Mouse (Mus musculus) ZHBTc4 (cell line): ENCODE data around the gene Phospho2.
"Not testable (repeated sequence)": the region's sequence is repeated elsewhere in the genome, so short reads cannot be mapped to it uniquely, and the experiment has no call there.

Experiments
- DNase-seq: peaks from one replicate; pipeline ENCODE4 v3.0.0-alpha.2; 2011; ENCODE audit warnings: low read depth, low spot score

The Phospho2 gene

DNA sequence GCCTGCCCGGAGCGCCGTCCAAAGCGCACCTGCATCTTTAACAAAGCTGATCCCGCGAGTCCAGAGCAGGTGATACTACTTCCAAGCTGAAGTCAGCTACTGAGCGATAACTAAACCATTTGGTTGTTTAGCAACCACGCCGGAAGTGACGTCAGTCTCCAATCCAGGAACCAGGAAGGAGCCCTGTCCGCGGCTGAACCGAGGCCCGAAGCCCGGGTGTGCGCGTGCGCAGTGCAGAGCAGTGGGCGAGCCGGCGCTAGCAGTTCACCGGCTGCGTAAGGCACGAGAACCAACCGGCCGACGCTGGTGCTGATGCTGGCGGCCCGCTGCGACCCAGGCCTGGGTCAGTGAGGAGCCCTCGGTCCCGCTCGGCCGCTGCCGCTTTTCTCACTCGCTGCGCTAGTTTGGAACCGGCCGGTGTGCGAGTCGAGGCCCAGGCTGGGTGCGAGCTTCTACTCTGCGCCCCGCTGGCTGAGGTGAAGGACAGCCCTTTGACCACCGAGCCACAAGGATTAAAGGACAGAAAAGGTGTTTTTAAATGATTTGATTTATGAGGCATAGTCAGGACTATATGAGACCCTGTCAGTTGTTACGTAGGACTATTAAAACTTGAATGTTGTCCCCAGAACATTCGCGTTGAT, at the start of gene Phospho2, which contains the start of gene Ccdc173:
Phospho2 (plus strand) TSS at position 195 of the 641 bp plus-strand sequence.
Ccdc173 (minus strand) TSS at position 147 of the 641 bp plus-strand sequence.
- DNase-seq = peak; percentile 99

DNA sequence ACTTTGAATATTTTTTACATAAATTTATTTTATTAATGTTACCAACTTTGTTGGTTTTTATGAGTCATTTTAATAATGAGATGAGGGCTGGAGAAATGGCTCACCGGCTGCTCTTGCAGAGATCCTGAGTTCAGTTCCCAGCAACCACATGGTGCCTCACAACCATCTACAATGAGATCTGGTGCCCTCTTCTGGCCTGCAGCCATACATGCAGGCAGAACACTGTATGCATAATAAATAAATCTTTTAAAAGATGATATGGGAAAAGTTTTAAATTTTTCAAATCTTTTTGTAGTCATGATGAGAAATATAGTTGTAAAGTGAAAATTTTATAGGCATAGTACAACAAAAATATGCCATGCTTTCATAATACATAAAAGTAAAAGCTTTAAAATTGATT, 44.3 kb upstream of the Phospho2 start:
- peak; percentile 26 for DNase-seq

DNA sequence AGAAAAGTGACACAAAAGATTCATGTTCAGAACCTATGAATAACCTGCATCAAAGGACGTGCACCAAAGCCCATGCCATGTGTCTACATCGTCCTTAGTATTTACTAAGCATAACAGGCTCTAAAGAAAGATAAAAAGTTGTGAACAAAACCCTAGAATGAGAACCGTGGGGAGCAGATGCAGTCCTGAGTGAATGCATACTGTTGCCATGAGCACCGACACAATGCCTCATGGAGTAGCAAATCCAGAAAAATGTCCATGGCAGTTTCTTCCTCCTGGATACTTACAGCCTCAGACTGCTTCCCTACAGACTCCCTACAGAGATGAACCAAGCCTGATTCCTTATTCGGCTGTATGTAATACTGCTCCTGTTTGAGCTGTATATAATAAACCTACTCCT, 28.4 kb upstream of the Phospho2 start:
- no peak for DNase-seq

DNA sequence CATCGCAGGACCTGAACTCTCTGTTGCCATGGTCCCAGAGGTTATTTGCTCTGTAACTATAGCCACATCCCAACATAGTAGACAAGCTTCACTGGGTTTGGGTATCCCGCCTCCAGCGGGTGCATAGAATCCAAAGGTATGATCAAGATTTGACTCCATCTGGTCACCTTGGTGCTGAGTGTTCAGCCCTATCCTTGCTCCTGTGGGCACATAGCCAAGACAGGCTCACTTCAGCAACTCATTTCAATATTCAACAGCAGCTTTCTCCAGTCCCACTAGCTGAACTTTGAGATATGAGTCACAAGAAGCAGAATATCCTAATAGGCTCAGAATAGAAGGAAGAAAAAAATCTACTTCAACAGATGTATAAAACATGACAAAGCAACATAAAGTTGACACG, 26.1 kb upstream of the Phospho2 start:
- DNase-seq = no peak

DNA sequence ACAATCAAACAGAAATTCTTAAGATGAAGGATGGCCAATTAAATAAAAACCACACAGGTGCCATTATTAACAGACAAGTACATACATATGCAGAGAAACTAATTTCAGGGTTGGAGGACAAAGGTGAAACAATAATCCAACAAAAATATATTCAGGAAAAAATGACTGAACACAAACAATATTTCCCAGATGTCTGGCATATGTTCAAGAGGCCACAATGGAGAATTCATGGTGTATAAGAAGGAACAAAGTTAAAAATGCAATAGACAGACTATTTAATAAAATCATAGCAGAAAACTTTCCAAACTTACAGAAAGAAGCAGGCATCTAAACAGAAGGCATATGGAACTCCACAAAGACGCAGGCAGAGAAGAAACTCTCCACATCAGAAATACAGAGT, 24.7 kb upstream of the Phospho2 start:
- no peak for DNase-seq

DNA sequence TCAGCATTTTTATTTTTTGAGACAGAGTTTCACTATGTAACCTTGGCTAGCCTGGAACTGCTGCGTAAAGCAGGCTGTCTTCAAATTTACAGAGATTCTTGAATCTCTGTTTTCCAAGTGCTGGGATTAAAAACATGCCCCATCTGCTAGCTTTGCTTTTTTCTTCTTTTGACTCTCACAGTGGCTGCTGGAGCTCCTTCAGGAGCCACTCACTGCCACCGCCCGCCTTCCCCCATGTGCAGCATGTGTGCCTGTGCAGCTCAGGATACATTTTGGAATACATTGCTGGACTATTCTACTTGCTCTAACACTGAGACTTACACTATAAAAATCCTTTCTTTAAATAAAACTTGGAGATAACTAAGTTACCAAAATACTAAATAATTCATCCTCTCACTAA, 16.1 kb upstream of the Phospho2 start:
- no peak for DNase-seq

DNA sequence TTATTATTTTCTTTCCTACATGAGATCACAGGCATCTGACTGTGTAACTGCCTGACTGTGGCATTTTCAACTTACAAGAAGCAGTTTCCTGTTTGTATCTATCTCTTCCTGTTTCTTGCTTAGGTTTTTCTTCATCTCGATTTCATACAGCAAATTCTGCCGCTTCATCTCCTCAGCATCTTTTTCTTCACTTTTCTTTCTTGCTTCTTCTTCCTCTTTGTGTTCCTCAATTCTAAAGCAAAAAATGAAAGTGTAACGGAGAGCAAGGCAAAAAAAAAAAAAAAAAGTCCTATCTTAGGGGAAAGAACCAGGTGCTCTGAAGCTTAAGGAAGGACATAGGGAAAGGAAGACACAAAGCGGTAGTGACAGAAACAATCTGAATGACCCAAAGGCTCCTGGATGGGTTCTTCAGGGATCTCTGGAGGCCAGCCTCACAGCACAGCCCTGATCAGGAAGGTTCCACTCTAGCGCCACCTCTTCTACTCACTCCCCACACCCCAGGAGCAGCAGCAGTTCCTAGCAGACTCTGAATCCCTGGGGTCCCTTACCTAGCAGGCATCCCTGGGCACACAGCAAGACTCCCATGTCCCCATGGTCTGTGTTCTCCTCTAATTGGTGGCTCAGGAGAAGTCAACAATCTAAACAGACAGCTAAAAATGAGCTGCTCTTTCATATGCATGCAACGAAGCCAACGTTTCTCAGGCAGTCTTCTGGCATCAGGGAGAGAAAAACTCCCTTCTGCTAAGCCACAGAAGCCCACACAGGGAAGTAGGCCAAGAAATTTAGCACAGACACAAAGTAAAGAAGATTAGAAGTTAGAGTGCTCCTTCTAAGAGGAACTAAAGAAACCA, 11.2 kb upstream of the Phospho2 start:
- DNase-seq = no peak

DNA sequence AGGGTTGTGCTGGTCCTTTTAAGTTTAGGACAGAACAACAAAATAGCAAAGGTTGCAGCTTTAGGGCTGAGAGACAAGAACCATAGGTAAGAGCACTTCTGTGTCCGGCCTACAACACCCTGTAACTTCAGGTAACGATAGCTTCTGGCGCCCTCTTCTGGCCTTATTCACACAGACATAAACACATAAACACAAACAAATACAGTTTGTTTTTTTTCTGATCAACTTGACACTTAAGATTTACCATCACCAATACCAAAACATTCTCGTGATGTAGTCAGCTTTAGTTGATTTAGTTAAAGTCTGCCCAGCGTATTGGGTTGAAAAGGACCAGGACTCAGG, 10.6 kb upstream of the Phospho2 start:
- peak; percentile 78 for DNase-seq

DNA sequence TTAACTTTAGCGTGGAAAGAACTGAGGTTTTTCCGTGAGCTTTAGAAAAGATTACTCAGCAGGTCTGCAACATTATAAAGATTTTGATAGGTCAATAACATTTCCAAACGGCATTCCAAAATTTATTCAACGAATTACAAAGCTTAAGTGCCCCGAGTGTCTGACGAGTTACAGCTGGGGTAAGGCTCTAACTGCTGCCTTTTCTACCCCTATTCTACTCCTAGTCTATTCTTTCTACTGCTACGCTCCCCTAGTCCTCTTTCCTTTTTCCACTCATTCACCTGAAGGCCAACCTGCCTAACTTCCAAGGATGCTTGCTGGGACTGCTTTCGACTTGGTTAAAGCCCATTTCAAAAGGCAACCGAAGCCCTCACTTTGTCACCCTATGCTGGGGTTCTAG, 449 bp upstream of the Phospho2 start:
- no peak for DNase-seq

DNA sequence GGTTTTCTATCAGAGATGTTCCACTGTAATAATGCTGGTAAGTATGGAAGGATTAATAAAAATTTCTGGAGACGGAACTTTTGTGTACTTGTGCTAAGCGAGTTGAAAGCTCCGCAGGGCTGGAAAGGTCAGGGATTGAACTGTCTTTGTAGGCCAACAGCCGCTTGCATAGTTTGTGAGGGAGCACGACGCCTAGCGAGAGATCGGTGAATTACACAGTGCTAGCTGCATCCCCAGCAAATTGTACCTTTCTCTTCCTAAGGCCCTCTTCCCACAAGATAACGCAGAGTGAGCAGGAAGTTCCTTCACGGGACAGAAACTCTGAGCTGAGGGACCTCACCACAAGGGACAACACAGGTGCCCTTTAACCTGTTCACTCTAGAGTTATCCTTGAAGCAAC, 862 bp downstream of the Phospho2 start:
- DNase-seq = peak; percentile 95

DNA sequence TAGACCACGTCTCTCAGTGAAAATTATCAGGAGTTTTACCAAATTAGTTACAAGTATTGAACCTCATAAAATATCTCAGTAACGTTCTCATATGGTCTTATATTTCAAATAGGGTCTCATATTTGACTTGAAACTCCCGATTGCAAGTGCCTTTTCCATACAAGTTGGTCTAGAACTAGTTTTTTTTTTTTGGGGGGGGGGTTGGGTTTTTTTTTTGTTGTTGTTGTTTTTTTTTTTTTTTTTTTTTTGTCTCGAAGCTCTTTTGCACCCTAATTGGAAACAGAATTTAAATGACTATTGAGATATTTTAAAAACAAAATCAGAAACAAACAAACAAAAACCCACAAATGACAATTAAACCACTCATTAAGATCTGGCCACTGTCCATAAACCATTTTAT, 1.3 kb downstream of the Phospho2 start:
- DNase-seq = no peak

DNA sequence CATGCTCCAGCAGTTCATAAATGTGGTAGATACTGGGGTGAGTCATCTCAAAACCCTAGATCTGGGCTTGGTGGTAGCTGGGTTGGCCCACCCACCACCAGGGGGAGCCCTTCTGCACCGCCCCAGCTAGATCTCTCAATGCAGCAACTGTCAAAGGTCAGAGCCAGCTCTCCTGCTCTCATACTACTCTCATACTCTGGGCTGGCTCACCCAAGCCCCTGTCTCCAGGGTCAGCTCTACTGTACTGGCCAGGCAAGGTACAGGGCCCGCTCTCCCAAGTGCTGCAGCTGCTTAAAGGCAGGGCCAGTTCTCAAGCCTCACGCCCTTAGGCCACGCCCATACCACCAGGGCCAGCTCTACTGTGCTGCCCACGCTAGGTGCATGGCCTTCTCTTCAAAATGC, 13.5 kb downstream of the Phospho2 start:
- peak; percentile 82 for DNase-seq

DNA sequence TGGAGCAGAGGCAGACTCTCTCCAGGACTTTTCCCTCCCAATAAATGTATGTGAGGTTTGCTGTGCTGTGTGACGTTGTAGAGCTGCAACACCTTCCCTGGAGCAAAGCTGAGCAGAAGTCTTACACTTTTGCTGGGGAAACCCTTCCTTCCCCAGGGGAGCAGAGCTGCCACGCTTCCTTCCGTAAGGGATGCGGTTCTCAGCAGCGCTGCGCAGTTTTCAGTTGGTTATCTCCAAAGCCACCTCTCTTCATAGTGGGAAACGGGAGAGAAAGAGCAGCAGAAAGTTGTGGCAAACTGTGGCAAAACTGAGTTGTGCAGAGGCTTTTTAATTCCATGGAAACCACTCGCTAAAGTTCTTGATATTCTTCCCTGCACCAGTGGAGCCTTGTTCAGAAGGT, 14.3 kb downstream of the Phospho2 start:
- DNase-seq = no peak

DNA sequence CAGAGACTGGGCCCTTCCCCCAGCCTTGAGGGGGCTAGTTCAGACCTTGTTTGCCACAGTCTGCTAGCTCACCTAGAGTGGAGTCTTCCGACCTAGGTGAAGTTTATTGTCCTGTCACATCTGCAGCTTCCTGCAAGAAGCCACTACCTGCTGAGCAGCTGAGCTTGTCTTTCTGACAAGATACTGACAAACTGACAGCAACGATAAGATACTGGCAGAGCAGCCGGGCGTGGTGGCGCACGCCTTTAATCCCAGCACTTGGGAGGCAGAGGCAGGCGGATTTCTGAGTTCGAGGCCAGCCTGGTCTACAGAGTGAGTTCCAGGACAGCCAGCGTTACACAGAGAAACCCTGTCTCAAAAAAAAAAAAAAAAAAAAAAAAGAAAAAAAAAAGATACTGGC, 15.2 kb downstream of the Phospho2 start:
- peak; percentile 18 for DNase-seq

DNA sequence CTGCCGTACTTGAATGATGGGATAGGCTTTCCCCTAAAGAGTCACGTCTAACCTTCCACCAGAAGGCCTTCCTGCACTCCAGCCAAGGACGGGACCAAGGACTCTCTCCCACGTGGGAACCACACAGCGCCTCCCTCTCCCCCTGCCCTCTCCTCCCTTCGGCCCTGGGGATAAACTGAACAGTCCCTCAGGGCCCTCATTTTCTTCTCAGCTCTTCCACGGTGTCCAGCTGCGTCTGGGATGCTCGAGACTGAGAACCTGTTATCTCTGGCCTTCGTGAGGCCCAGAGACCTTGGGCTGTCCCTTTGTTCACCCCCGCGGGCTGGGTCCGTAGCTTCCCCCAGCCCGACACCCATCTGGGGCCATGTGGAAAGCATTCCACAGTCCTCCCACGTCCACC, 20.7 kb downstream of the Phospho2 start:
- no peak for DNase-seq

DNA sequence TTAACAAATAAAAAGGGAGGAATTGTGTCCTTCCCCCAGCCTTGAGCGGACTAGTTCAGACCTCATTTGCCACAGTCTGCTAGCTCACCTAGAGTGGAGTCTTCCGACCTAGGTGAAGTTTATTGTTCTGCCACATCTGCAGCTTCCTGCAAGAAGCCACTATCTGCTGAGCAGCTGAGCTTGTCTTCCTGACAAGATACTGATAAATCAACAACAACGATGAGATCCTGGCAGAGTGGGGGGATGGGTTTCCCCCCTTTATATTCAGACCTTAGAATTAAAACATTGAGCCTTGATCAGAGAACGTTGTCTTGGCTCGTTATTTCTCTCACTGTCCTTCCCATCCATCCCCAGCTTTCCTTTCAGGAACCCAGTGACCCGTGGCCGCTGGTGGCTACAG, 21.9 kb downstream of the Phospho2 start:
- DNase-seq = not testable (repeated sequence)

DNA sequence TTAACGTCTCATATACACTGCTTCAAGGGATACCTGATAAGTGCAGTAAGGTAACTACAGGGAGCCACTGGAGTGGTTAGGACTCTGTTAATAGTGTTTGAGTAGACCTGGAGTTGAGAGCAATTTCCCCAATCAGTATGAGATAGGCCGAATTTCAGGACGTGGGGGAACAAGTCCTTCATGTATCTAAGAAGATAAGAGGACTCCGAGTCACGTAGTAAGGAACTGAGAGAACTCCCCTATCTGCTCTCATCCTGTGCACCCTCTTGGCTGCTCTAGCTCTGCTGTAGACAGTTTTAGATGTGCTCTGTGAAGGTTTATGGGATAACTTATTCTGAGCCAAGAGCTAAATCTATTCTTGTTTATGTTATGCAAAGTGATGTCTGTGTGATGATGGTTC, 27.2 kb downstream of the Phospho2 start:
- DNase-seq = no peak

DNA sequence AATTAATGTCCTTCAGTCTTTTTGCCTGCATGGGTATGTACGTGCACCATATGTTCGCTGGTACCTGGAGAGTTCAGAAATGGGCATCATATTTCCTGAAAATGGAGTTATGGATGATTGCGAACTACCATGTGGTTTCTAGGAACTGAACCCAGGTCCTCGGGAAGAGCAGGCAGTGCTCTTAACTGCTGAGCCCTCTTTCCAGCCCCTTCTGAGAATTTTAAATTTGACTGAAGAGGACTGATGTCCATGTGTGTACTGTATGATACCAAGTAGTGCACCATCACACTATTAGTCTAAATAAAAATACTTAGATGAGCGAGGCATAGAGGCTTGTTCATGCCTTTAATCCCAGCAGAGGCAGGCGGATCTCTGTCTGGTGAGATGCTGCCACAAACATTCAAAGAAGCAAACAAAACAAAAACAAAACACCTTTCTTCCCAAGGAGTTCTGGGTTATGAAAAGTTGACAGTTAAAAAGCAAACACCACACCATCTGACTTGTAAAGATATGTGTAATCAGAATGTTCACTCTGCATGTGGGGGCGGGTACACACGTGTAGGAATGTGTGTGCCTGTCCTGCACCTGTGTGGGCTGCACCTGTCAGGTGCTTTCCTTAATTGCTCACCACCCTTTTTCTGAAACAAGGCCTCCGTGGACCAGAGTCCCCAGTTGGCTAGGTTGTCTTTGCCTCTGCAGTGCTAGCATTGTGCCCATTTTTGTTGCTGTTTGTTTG, 29.1 kb downstream of the Phospho2 start:
- DNase-seq = no peak

DNA sequence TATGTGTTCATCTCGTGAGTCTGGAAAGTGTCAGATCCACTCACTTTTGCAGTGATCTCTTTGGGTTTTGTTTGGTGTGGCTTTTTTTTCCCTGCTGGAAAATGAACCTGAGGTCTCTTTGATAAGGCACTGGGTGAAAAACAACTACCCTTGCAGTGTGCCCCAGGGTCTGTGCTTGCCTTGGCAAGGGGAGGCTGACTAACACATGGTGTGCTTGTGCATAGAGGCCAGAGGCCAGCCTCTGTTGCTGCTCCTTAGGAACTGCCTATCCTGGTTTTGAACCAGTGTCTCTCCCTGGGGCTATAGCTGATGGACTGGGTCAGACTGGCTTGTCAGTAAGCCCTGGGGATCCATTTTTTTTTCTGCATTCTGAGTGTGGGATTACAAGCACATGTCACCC, 30.8 kb downstream of the Phospho2 start:
- DNase-seq = no peak

DNA sequence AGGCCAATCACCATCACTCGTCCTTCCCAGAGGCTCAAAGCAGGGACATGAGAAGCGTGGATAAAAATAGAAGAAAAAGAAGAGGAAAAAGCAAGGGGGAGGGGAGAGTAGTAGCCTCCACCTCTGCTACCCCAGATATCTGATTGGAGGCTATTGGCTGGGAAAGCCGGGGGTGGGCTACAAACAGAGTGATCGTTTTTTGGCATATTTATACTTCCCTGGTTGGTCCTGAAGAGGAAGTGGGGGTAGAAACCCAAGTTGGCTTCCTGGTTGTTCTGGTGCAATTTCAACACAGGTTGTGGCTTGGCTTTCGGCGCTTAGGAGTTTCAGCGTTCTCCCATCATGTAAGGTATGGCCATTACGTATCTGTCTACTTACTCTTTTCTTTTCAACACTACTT, 32.3 kb downstream of the Phospho2 start, which contains the start of gene Klhl23:
Klhl23 (plus strand) TSS at position 234 of the 400 bp plus-strand sequence.
- DNase-seq = no peak

DNA sequence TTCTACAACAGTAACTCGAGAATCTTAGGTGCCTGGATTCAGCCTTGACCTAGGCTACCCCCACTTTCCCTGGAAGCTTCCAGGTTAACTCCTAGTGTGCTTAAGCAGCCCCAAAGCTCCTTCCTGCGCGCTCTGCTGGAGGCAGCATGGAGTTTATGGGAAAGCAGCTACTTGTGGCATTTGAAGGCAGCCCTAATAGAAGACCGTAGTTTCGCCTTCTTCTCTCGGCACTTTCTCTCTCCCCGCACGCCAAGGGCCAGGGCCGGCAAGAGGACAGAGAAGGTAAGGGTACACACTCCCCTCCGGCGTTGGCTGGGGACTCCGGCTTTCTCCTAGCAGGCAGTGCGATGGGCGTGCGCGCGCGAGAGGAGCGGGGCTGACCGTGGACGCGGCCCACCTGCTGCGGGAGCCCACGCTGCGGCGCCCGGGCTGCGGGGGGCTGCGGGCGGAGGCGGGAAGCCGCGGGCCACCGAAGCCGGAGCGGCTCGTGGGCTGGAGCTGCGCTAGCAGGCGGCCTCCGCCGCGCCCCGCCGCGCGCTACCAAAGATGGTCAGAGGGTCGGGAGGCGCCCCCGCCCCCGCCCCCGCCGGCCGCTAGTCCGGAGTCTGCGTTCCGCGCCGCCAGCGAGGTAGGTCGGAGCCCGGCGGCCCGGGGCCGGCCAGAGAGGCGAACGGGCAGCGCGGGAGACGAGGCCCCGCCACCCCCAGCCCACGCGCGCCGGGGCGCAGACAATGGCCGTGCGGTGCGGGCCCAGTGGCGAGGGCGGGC, 33.1 kb downstream of the Phospho2 start:
- peak; percentile 73 for DNase-seq
